In genomic region chr4:122897750-122898149, GRCm38 (mm10) we compare ENCODE assay signal across 15 mouse cellular contexts.
"Had no signal": no experiment of that assay in that cellular context is flagged by ENCODE, and none has a peak within 500 bp of the region (broad histone marks: within the 10 kb centered on the region; RNA-seq: fewer than 3 reads in every experiment).

No protein-coding gene starts in this region.

- H3K4me3 ChIP-seq: gastrocnemius, adult 2 months; heart, adult 2 months; hindbrain, embryonic 10.5 days; hindbrain, embryonic 13.5 days; hindbrain, embryonic 15.5 days; intestine, embryonic 15.5 days; layer of hippocampus, adult 2 months; left cerebral cortex, adult 2 months; limb, embryonic 10.5 days; limb, embryonic 12.5 days; liver, embryonic 13.5 days; liver, embryonic 15.5 days had no signal

- H3K27me3 ChIP-seq: hindbrain, embryonic 13.5 days; hindbrain, embryonic 15.5 days; intestine, embryonic 15.5 days; limb, embryonic 12.5 days; liver, embryonic 13.5 days; liver, embryonic 15.5 days had no signal

- H3K9ac ChIP-seq: hindbrain, embryonic 13.5 days; hindbrain, embryonic 15.5 days; intestine, embryonic 15.5 days; limb, embryonic 12.5 days; liver, embryonic 13.5 days; liver, embryonic 15.5 days had no signal

- H3K4me1 ChIP-seq: hindbrain, embryonic 10.5 days; hindbrain, embryonic 13.5 days; hindbrain, embryonic 15.5 days; intestine, embryonic 15.5 days; limb, embryonic 10.5 days; limb, embryonic 12.5 days; liver, embryonic 15.5 days had no signal

- H3K4me2 ChIP-seq: heart, embryonic 11.5 days; hindbrain, embryonic 13.5 days; hindbrain, embryonic 15.5 days; intestine, embryonic 15.5 days; limb, embryonic 12.5 days; liver, embryonic 11.5 days; liver, embryonic 13.5 days; liver, embryonic 15.5 days had no signal

- H3K9me3 ChIP-seq: hindbrain, embryonic 10.5 days; hindbrain, embryonic 13.5 days; hindbrain, embryonic 15.5 days; intestine, embryonic 15.5 days; limb, embryonic 10.5 days; limb, embryonic 12.5 days; liver, embryonic 13.5 days; liver, embryonic 15.5 days had no signal

- H3K27ac ChIP-seq: gastrocnemius, adult 2 months; heart, adult 2 months; hindbrain, embryonic 10.5 days; hindbrain, embryonic 13.5 days; hindbrain, embryonic 15.5 days; intestine, embryonic 15.5 days; layer of hippocampus, adult 2 months; left cerebral cortex, adult 2 months; limb, embryonic 10.5 days; limb, embryonic 12.5 days; liver, embryonic 13.5 days; liver, embryonic 15.5 days had no signal

- DNase-seq: heart, adult 11 months; liver, embryonic 13.5 days had no signal

- H3K36me3 ChIP-seq: hindbrain, embryonic 10.5 days; hindbrain, embryonic 13.5 days; hindbrain, embryonic 15.5 days; intestine, embryonic 15.5 days; limb, embryonic 10.5 days; limb, embryonic 12.5 days; liver, embryonic 13.5 days; liver, embryonic 15.5 days had no signal
